Comparison of ENCODE assay signal across 8 mouse cellular contexts in the genomic region with DNA sequence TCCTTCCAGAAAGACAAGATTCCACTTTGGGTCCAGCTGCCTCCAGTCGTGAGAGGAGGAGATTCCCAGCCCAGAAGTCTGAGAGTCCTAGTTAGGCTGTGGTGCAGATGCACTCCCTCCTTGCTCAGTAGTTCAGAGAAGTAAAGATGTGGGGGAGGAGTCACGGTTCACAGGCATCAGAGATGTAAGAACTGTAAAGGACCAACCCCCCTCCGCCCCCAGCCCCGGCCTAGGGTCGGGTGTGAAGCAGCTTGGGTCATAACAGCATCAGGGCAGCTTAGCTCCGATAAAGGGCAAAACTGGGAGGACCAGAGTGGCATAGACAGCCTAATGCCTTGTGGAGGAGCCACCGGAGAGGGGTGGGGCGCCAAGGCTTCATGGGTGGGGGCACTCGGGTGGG. TPM values are rescaled to one million over a fixed set of nuclear protein-coding genes. Genes with fewer than 3 reads are reported as not detected.
DNase-seq lines count a peak whose midpoint lies in the region; ATAC-seq and TF ChIP-seq lines count a peak whose summit lies in the region.

No protein-coding gene starts in this region.

- intact Hi-C loops in left cerebral cortex, postnatal 14 days (cut with DNase I) = loop anchor here (2.0 kb wide), 1 partner anchor 120 kb away; no protein-coding TSS in a partner anchor

- WGBS in lung, embryonic 14.5 days = 4% methylated on average over 9 of the region's 9 CpGs
- 8% methylated on average over 9 of the region's 9 CpGs for WGBS in embryonic facial prominence, embryonic 10.5 days
- WGBS in hindbrain, embryonic 16.5 days = 5% methylated on average over 9 of the region's 9 CpGs
- WGBS in midbrain, embryonic 14.5 days = 7% methylated on average over 9 of the region's 9 CpGs

- peaks cover 20% of the 10 kb centered on the region; the same call in 1 of the 2 replicates for H3K36me3 ChIP-seq in lung, embryonic 14.5 days (ENCODE audit: insufficient read depth)
- peaks cover 18% of the 10 kb centered on the region for H3K36me3 ChIP-seq in embryonic facial prominence, embryonic 10.5 days (replicated peaks)
- peaks cover 3% of the 10 kb centered on the region; the same call in 1 of the 2 replicates for H3K36me3 ChIP-seq in hindbrain, embryonic 16.5 days (ENCODE audit: control insufficient read depth, insufficient read depth, low read length)
- peaks cover 20% of the 10 kb centered on the region for H3K36me3 ChIP-seq in midbrain, embryonic 14.5 days (ENCODE audit: control insufficient read depth, insufficient read depth, low read length)

- no peaks in the 10 kb centered on the region for H3K9me3 ChIP-seq in lung, embryonic 14.5 days (ENCODE audit: low read depth, low read length)
- no peaks in the 10 kb centered on the region for H3K9me3 ChIP-seq in embryonic facial prominence, embryonic 10.5 days
- H3K9me3 ChIP-seq in hindbrain, embryonic 16.5 days (ENCODE audit: control insufficient read depth, low read length) = no peaks in the 10 kb centered on the region
- no peaks in the 10 kb centered on the region for H3K9me3 ChIP-seq in midbrain, embryonic 14.5 days (ENCODE audit: control insufficient read depth, low read length)

- H3K27ac ChIP-seq in lung, embryonic 14.5 days (ENCODE audit: low read depth) = peak overlapping the region; percentile 42; the same call in 1 of the 2 replicates
- peak overlapping the region; percentile 76 for H3K27ac ChIP-seq in embryonic facial prominence, embryonic 10.5 days (replicated peaks)
- no peak overlapping the region for H3K27ac ChIP-seq in hindbrain, embryonic 16.5 days (ENCODE audit: low read depth, low read length)
- no peak overlapping the region for H3K27ac ChIP-seq in midbrain, embryonic 14.5 days (replicated peaks; ENCODE audit: low read depth, low read length)

- peaks cover 2% of the 10 kb centered on the region for H3K4me1 ChIP-seq in lung, embryonic 14.5 days (ENCODE audit: insufficient read depth)
- H3K4me1 ChIP-seq in embryonic facial prominence, embryonic 10.5 days = peaks cover 34% of the 10 kb centered on the region
- H3K4me1 ChIP-seq in hindbrain, embryonic 16.5 days (ENCODE audit: control insufficient read depth, insufficient read depth, low read depth, low read length) = peaks cover 11% of the 10 kb centered on the region; the same call in 1 of the 2 replicates
- 0 out of 2 replicates have a peak, but pooled peaks cover 6% of the 10 kb centered on the region for H3K4me1 ChIP-seq in midbrain, embryonic 14.5 days (ENCODE audit: control insufficient read depth, insufficient read depth, low read length)

- DNase-seq in lung, embryonic 14.5 days = peak; percentile 44
- no peak for DNase-seq in lung, postnatal 36 days
- peak; percentile 28 for DNase-seq in embryonic facial prominence, embryonic 10.5 days (ENCODE audit: low spot score)
- DNase-seq in midbrain, embryonic 14.5 days = peak; percentile 25
- DNase-seq in layer of hippocampus, postnatal 14 days (ENCODE audit: low spot score in 2 of 2) = no peak
- no peak for DNase-seq in cerebellum, adult 18-20 months
- no peak for DNase-seq in left cerebral cortex, postnatal 14 days (ENCODE audit: low spot score in 2 of 2)

- peaks cover 12% of the 10 kb centered on the region; the same call in 1 of the 2 replicates for H3K27me3 ChIP-seq in lung, embryonic 14.5 days (ENCODE audit: insufficient read depth, low read length)
- peaks cover 51% of the 10 kb centered on the region for H3K27me3 ChIP-seq in embryonic facial prominence, embryonic 10.5 days (replicated peaks; ENCODE audit: low read depth, poor library complexity, severe bottlenecking)
- peaks cover 13% of the 10 kb centered on the region for H3K27me3 ChIP-seq in hindbrain, embryonic 16.5 days (replicated peaks; ENCODE audit: control insufficient read depth, insufficient read depth, low read length)
- H3K27me3 ChIP-seq in midbrain, embryonic 14.5 days (ENCODE audit: control insufficient read depth, insufficient read depth, low read length) = peaks cover 30% of the 10 kb centered on the region; the same call in 1 of the 2 replicates

- H3K9ac ChIP-seq in lung, embryonic 14.5 days = peak overlapping the region; percentile 65
- peak overlapping the region; percentile 24 for H3K9ac ChIP-seq in hindbrain, embryonic 16.5 days (ENCODE audit: low read depth, low read length)
- H3K9ac ChIP-seq in midbrain, embryonic 14.5 days (replicated peaks; ENCODE audit: low read length) = peak overlapping the region; percentile 37; the same call in 1 of the 2 replicates

- peak overlapping the region; percentile 54 for H3K4me3 ChIP-seq in lung, embryonic 14.5 days (ENCODE audit: low read depth, low read length)
- H3K4me3 ChIP-seq in embryonic facial prominence, embryonic 10.5 days = peak overlapping the region; percentile 60
- H3K4me3 ChIP-seq in hindbrain, embryonic 16.5 days (ENCODE audit: low read length) = peak overlapping the region; percentile 44
- peak overlapping the region; percentile 36 for H3K4me3 ChIP-seq in midbrain, embryonic 14.5 days (replicated peaks; ENCODE audit: low read depth, low read length)

- ATAC-seq in lung, embryonic 14.5 days (ENCODE audit: insufficient read depth) = peak; percentile 38
- ATAC-seq in hindbrain, embryonic 16.5 days = peak; percentile 46; the same call in 1 of the 2 replicates
- ATAC-seq in midbrain, embryonic 14.5 days (ENCODE audit: low FRiP score, low TSS enrichment) = peak; percentile 5

- peak overlapping the region; percentile 76 for H3K4me2 ChIP-seq in lung, embryonic 14.5 days
- H3K4me2 ChIP-seq in hindbrain, embryonic 16.5 days (ENCODE audit: low read length) = peak overlapping the region; percentile 59
- peak overlapping the region; percentile 54 for H3K4me2 ChIP-seq in midbrain, embryonic 14.5 days (ENCODE audit: low read length)

- no peak for TF ChIP-seq CTCF in lung, embryonic 14.5 days (IDR thresholded peaks at IDR 0.05; ENCODE audit: low read depth)

RNA-seq across cellular contexts. Expression of a gene that starts 0.2 kb away (rescaled TPM):
- polyA plus RNA-seq in lung, embryonic 14.5 days (2014; fragmentation: Nextera tagmentation; extraction: Ambion mirVana) = 7.3 and 8.0 TPM in 2 replicates
- 1.5 and 2.3 TPM in 2 replicates for polyA plus RNA-seq in embryonic facial prominence, embryonic 10.5 days (2016; fragmentation: Nextera tagmentation; extraction: Ambion mirVana)
- polyA plus RNA-seq in hindbrain, embryonic 16.5 days (2015; fragmentation: Nextera tagmentation; extraction: Ambion mirVana) = 3.6 and 4.6 TPM in 2 replicates
- polyA plus RNA-seq in midbrain, embryonic 14.5 days (2014; fragmentation: Nextera tagmentation; extraction: Ambion mirVana) = 3.7 and 5.1 TPM in 2 replicates
- 1 to 10 TPM; 3.2 to 5.1 TPM for total RNA-seq in layer of hippocampus, postnatal 14 days (2021)
- total RNA-seq in left cerebral cortex, postnatal 14 days (2021) = 10 to 100 TPM; 10.3 to 15.4 TPM

Comparison
In these comparisons a context has a peak if more than half of its experiments do, and no peak if none do; other contexts are left out.
1. DNase-seq: peak in lung, embryonic 14.5 days (single experiment), embryonic facial prominence, embryonic 10.5 days (single experiment) and midbrain, embryonic 14.5 days (single experiment); none in lung, postnatal 36 days (single experiment), layer of hippocampus, postnatal 14 days (0 of 2), cerebellum, adult 18-20 months (0 of 2) and left cerebral cortex, postnatal 14 days (0 of 2).
2. H3K27ac ChIP-seq: peak in lung, embryonic 14.5 days (single experiment) and embryonic facial prominence, embryonic 10.5 days (single experiment); none in hindbrain, embryonic 16.5 days (single experiment) and midbrain, embryonic 14.5 days (single experiment).
3. Peak in every context shown above with its lines, with median percentiles within 50 percentile points of each other: ATAC-seq, H3K4me2 ChIP-seq, H3K4me3 ChIP-seq and H3K9ac ChIP-seq.